Mouse (Mus musculus) granulocyte monocyte progenitor cell, adult 5-6 weeks (primary cell): ENCODE measurements at regions not wholly inside any gene's neighbourhood (a gene's known extent, or its start where the extent isn't known, plus 50 kb on each side); places are given as distances from the start of the nearest gene placed in this dataset.

Experiments used
- ATAC-seq: replicated peaks from 2 replicates; pipeline ENCODE4 v1.8.0; 2016; ENCODE audit warnings: mild to moderate bottlenecking, moderate TSS enrichment, inconsistent platforms; ENCODE audit not compliant: poor library complexity, severe bottlenecking

DNA sequence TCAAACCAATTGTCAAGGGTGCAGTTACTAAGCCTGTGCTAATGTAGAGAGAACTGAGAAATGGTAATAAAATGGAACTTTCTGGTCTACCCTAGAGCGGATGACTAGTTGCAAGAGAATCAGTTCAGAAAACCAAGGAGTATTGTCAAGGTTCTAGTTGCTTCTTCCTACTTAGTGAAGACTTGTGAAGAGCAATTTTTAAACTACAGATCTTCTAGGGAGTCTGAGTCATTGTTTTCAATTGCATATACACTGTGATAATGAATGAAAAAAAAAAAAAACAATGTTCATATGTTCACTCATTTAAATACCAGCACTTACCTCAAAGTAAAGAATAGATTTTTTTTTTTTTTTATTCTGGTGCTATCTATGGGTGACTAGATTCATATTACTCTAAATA, 1304.1 kb downstream of the Pla2g4a start:
- no peak for ATAC-seq
